Mouse (Mus musculus): Measurements from ENCODE around the gene Mms22l.
"Not testable (repeated sequence)": the region's sequence is repeated elsewhere in the genome, so short reads cannot be mapped to it uniquely, and the experiment has no call there.

Mms22l gene

DNA sequence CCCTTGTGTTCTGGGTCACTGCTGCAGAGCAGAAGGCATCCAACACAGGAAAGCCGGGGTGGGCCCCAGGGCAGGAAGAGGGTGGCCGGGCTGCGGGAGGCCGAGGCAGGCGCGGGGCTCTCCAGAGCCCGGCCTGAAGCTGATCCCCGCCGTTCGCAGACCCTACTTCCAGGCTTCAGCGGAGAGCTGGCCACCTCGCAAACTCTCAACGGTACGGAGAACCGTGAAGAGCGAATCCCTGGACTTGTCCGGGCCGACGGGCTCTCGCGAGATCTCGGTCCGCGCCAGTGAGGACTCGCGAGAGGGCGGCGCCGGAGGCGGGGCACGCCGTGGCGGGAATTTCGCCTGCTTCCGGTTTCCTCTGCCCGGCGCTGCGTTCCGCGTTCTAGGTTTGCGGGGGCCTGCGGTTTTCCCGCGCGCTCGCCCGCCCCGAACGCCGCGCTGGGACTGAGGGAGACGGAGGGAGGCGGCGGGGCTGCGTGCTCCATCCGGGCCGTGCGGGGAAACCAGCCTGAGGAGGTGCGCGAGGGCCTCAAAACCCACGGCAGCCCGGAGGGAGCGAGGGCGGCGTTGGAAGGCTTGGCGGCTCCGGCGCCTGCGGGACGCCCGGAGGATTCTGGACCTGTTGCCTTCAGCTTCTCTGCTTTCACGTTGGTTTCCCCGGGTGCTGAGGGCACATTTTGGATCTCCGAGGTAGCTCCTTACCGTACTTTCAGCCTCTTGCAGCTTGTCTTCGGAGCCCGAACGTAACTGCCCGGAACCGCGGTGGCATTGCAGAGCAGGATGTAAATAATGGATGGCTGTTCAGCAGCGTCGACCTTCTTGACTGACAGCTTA lies at the start of gene Mms22l:
Mms22l (plus strand) TSS at position 336 of the 837 bp plus-strand sequence.
- DNase-seq, result peak; percentile 87 to 92

DNA sequence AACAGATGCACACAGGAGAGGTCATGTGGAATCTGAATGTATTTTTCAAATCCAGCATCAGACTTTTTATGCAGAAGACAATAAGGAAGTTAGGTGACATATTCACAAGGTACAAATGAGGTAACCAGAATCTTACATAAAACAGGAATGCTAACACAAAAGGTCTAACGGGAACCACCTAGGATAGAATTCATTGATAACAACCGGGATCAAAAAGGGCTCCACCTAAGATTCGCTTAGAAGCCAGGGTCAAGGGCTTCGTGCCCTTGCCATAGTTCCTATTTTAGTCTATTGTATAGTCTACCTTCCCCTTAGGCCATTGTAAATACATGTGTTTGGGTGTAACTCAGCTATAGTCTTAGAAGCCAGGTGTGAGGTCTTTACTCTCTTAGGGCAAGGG lies 12.2 kb upstream of the Mms22l start:
- DNase-seq, result not testable (repeated sequence)

DNA sequence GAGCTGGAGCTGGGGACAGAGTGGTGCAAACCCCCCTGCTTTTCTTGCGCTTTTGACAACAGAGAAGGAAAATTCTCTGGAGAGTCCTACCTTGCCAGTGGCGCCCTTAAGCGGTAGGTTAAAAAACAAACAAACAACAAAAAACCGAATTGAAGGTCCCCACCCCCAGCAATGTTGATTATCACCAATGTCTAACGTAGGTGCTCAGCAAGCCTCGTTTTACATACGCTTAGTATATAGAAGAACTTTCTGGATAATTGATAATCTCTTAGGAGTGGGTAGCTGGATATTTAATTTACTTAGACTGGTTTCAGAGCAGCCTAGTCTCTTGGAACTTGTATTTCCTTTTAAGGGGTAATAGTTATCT lies 685 bp downstream of the Mms22l start:
- DNase-seq, result no peak

DNA sequence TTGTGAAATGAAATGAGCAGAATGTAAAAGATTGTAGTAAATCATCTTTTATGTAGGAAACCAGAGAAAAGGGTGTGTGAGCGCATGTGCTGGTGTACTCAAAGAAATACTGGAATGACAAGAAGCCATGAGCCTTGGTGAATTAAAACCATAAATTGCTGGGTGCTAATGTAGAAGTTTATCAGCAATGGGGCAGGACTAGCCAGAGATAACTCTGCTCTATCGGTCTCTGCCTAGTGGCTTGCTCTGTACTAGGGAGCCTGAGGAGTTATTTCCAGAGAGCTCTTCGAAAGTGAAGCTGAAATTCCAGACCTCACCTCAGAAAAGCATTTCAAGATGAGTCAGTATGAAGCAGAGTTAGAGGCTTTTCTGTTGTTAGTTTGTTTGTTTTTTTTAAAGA lies 12.9 kb downstream of the Mms22l start:
- DNase-seq, result no peak

DNA sequence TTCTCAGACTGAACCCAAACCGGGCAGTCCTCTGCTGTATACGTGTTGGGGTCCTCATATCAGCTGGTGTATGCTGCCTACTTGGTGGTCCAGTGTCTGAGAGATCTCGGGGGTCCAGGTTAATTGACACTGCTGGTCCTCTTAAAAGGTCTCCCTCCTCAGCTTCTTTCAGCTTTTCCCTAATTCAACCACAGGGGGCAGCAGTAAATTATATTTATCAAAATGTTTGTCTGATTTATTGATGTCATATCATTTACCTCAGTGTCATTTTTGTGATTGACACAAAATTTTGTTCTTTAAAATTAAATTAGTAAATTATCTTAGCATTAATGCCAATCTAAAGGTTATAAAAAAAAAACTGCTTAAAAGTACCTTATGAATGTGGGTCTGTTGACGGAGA lies 40.7 kb downstream of the Mms22l start:
- DNase-seq, result no peak

DNA sequence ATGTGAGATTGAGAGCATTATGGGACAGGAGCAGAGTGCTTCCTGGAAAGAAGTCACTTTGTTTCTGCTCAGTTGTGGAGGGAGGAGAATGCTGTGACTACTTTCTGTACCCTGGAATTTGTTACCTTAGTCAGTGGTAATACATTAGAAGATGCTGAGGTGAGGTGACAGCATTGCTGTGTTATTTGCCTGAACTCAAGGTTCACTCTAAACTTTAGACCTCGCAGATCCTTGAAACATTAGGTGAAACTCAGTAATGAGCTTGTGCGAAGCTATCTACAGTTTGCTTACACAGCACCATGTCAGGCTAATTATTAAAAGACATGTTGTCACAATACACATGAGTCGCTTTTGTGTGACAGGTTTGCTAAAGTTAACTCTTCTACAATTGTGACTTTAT lies 47.2 kb downstream of the Mms22l start:
- peak in 1 of 2 experiments; percentile 1 for DNase-seq

DNA sequence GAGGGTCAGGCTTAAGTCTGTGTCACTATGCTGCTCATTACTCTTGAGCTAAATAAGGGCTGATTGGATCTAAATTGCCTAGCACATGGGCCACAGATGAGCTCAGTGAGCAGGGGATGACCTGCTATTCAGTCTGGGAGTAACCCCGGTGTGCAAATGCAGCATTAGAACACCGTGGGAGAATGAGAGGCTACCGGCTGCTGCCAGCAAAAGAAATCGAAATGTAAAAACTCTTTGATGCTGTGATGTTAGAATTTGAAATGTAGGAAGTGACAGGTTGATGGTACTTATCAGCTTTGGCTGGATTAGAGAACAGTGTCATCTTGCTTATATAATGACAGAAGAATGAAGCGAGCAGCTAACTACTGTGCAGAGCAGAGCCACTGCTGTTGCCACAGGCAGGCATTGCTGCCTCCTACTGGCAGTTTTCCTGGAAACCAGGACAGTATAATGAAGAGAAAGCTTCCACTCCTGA lies 48.5 kb downstream of the Mms22l start:
- DNase-seq, result peak; percentile 26 to 54

DNA sequence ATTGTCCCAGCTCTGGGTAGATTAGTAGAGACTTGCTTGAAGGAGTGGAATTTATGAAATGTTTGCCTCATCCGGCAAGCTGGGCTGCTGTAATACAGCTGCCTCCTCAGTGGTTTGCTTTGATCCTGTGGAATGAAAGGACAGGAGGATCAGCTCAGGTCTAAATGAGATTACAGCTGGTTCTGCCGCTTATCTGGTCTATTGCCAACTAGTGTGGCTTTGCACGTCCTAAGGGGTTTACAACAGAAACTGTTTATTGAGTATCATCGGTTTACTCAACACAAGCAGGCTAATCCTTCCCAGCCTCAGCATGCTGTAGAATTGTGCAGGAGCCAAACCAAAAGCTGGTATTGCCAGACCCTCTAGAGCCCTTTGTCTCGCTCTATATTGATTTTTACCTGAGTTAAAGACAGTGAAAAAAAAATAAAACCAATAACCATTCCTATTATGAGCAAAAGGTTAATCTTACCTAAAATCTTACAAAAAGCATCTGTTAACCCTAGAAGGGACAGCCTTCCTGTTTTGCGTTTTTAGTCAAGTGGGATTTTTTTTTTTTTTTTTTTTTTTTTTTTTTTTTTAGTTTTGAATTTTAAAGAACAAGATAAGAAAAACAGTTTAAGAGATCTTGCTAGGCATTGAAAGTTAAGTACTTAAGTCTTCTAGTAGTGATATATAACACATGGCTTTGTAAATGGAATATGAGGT lies 60.0 kb downstream of the Mms22l start:
- no peak for DNase-seq

DNA sequence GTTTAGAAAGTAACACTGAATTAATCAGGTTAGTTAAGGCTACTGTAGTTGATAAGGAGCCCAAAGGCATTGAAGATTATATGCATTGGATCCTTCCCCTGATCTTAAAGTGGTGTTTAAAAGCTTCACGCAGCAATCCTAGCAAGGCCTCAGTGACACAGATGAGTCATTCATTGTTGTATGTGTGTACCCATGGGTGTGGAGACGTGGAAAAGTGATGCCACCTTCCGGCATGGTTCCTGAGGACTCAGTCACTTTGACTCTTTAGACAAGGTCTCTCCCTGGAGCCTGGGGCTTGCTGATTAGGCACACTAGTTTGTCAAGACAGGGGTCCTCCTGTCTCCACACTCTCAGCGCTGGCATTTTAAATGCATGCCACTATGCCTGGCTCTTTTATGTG lies 60.9 kb downstream of the Mms22l start:
- DNase-seq, result no peak

DNA sequence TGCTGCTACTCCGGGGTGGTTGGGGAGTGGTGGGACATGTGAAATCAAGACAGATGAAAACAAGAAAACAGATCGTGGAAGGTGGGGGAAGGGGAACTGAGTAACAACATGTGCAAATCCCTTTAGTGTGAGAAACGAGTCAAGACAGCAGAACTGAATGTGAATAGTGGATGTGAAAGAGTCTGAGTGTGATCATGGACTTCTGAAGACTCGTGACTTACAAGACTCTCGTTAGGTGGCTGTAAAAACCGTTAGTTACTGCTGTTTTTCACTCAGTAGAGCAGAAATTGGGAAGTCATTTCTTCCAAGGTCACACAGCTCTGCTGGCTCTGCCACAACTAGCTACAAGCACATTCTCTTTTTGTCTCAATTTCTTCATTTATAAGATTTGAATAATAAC lies 71.8 kb downstream of the Mms22l start:
- no peak for DNase-seq

DNA sequence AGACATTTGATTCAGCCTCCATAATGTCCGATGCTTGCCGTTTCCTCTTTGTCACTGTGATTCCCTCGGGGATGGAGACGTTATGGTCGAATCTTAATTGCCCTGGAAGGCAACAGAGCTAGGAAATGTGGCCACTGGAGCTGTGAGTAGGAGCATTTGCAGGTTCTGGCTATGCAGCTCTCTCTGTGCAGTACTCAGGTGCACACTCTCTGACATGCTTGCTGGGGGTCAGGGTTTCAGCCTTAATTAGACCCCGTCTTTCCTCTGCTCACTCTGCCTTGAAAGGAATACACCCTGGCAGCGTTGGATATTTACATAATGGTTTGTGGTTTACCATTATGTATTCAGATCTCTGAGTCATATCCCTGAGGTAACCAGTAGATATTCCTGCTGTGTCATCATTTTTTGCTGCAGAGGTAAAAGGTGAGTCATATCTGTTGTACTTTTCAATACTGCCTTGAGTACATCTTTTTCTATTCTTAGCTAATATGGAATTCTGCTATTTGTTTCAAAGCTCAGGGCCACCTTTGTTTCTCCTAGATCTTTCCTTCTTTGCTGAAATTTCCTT lies 72.8 kb downstream of the Mms22l start:
- DNase-seq, result no peak

DNA sequence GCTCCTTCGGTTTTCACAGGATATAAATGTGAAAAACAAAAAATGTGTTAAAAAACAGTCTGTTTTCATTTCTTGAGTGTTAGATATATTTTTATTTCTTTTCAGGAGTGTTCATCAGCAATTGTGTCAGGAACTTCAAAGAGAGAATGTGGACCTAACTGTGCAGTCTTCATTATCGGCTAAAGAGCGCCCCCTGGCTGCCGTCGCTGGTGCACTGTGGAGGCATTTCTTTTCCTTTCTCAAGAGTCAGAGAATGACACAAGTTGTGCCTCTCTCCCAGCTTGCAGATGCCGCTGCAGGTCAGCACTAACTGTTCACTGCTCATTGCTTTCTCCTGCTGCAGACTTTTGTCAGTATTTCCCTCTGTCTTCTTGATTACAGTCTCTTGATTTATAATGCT lies 78.0 kb downstream of the Mms22l start:
- DNase-seq, result peak; percentile 37 to 80

DNA sequence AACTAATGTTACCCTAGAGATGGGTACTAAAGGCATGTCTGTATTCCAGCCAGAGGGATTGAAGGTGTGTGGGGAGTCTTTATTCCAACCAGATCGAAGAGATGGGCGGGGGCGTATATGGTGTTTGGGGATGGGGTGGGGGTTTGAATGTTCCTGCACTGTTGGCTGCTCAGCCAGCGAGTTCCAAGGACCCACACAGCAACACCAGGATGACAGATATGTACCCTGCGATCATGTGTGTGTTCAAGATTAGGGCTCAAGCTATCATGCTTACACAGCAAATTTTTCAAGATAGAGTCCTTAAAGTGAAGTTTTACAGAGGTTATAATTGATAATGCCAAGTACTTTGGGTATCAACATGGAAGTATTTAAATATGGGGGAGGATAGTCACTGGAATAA lies 81.3 kb downstream of the Mms22l start:
- DNase-seq, result no peak

DNA sequence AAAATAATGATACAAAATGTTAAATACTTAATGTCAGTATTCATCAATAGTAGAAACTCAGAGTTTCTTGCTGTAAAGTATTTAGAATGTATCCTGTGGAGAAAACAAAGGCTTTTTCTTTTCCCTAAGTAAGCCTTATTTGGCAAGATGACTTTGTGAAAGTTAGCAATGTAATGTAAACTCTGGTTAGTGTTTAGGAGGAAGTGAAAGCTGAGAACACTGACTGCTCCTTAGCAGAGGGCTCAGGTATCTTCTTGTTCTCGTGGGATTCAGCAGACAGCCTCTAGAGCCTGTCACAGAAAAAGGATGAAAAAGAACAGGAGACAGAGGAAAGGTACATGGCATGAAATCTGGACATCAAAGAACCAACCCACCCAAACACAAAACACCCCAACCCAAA lies 86.0 kb downstream of the Mms22l start:
- no peak for DNase-seq

DNA sequence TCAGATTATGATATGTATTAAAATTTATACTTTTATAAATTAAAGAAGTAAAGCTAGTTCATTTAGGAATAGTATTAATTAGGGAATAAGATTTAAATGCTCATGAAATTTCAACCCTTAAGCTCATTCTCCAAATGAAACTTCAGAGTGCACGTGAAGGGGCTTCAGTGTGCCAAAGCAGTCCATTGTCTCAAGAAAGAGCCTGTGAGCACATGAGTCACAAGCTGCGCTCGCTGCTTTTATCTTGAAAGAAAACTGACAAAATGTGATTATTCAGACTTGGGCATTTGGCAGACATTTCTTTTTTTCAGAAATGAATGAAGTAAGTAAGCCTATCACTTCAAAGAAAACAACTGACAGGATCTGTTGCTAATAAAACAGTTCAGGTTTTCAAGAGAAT lies 87.7 kb downstream of the Mms22l start:
- no peak for DNase-seq

DNA sequence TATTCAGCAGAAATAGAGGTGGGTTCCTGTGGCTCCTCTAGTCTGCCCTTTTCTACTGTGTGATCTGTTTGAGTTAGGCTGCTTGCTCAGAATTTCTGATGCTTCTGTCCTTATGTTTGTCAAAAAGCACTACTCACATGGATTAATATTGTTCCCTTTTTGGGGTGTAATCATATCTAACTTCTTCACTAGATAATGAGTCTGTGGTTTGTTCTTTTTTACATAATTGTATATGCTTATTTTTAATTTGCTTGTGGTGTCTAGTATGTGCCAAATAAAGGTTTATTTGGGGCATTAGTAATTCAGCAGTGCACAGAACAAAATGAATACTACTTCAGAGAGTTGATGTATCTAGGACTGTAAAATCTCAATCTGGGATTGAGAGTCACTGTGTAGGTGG lies 98.6 kb downstream of the Mms22l start:
- DNase-seq, result no peak

DNA sequence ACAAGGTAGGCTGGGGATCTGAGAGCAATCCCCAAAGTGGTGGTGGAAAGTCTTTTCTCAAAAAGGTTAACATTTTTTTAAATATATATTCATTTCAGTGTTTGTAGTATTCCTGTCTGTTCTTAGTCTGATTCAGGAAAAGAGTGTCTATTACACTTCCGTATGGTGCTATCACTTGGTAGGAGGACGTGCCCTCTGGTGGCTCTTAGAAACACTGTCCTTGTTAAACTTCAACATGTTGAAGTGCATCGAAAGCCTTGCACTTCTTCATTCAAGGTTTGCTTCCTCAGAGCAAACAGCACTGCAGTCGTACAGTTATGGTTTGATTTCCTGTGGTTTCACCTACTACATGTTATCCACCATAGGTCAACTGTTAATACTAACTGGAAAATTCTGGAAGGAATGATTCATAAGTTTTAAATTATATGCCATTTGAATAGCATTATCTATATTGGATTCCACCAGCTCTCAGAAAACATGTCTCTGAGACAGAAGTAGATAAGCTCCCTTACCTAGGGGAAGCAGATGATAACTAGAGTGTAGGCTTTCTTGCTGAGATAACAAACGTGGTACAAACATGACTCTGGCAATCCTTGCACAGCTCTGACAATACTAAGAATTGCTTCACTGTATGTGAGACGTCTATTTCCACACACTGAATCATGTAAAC lies 100.8 kb downstream of the Mms22l start:
- DNase-seq, result no peak

DNA sequence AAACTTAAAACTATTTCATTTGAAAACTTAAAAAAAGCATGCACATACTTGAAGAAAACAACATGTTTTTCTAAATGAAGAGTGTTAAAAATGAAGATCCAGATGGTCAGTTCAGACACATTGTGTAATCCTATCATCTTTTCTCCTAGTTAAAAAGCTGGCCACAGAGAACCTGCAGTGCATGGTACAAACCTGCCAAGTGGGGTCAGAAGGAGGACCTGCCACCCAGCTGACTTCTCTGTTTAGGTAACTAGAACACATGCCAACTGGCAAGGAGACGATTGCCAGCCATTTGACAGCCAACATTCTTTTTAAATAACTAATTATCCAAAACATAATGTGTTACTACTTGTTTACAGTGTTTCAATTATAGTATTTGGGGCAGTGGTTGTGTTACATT lies 102.4 kb downstream of the Mms22l start:
- peak; percentile 4 to 13 for DNase-seq

DNA sequence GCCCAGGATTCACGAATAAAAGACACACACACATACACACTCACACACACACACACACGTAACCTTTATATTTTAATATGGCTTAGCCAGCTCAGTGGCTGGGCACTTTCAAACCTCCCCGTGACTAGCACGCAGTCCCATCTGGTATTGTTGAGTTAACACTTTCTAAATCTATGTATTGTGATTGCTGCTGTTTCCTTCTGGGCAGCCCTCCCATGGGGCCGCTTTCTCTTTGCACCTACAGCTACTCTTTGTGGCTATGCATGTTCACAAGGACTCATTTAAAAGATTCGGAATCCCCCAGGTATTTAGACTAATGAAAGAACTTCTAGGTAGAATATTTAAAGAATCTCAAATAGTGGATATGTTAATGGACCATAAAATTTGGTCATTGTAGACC lies 105.5 kb downstream of the Mms22l start:
- no peak for DNase-seq

DNA sequence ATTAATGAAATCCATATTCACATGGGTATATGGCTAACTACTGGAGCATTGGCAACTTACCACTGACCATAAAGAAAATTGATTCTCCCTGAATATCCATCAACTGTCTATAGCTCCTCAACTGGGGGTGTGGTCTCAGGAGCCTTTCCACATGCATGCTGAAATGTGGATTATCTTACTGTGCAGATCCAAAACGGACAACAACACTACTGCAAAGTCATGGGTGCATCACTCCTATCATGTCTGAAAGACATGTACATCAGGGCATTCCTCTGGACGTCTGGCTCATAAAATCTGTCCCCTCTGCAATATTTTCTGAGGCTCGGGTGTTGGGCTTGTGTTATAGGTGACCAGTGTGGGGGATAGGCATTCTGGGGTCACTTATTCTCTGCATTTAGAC lies 112.8 kb downstream of the Mms22l start:
- DNase-seq, result no peak

DNA sequence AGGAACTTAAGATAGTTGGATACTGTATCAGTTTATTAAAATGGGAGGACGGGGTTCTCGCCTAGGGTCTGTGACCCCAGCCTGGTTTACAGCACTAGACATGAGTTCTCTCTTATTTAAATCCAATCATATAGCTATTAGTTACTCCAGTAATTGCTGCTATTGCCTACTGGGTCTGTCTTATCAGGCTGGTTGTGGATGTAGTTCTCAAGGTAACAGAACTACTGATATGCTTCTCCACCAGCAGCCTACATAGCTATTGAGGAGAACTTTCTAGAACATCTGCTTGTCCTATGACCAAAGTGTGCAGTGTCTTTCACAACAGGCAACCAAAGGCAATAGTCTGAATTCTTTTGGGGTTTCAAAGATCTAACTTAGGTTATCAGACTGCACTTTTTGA lies 113.3 kb downstream of the Mms22l start:
- no peak for DNase-seq

DNA sequence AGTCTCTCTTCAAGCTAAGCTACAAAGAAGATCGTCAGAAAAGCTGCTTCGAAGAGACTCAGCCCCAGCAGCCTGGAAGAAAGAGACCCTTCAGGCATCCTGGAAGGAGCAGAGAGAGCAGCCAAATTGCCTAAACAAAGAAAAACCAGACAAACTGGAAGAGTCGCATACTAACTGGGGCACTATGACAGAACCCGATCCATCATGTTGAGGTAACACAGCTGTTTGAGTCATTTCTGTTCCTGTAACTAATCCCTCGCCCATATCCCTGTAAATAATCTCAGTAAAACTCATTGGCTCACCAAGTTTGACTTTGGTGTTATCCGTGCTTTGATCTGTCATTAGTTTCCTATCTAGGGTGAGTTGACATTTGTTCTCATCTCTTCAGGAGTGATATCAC lies 123.8 kb downstream of the Mms22l start:
- no peak for DNase-seq

DNA sequence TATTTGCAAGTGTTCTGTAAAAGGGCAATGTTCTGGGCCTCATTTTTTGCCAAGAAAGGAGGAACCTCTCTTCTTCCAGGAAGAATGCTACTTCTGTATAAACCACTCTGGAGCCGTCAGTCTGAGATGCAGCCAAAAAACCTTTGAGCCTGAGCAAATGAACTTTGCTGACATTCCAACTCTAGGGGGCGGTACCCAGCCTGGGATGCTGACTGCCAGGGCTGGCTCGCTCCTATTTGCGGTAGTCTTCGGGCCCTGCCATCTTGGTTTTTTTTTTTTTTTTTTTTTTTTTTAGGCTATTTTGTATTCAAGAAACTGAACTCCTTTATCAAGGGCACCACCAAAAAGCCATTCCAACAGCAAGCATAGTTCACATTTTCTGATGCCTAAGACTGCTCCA lies 124.2 kb downstream of the Mms22l start:
- peak; percentile 35 to 60 for DNase-seq

All from kidney, adult 8-10 months (tissue).